Mouse (Mus musculus) MEL (cell line): ENCODE measurements around the gene Ppp1r12a.

Source experiments
- CTCF ChIP-seq, 3 experiments: IDR thresholded peaks in 2 of 3; conservative IDR thresholded peaks in 1 of 3; 2 replicates each; pipeline ENCODE4 v1.5.1; 2011 to 2012; ENCODE audit warnings: low read length in 3 of 3, low read depth in 2 of 3, mild to moderate bottlenecking in 2 of 3, improper control_type of control experiment in 1 of 3, inconsistent platforms in 1 of 3, mixed read lengths in 1 of 3, moderate library complexity in 1 of 3; ENCODE audit not compliant: control insufficient read depth in 1 of 3, insufficient read depth in 1 of 3, poor library complexity in 1 of 3, severe bottlenecking in 1 of 3
- HCFC1 ChIP-seq: IDR thresholded peaks from 2 replicates; pipeline ENCODE4 v1.6.1; 2012; ENCODE audit warnings: low read depth, mild to moderate bottlenecking, inconsistent platforms, low read length, improper control_type of control experiment, moderate library complexity
- MXI1 ChIP-seq: IDR thresholded peaks from 2 replicates; pipeline ENCODE4 v1.6.1; 2011; ENCODE audit warnings: mild to moderate bottlenecking, low read depth, low read length, improper control_type of control experiment
- POLR2A ChIP-seq, 2 experiments: IDR thresholded peaks; 2 replicates each; pipeline ENCODE4 v1.6.1; 2011 to 2012; ENCODE audit warnings: low read length in 2 of 2, mild to moderate bottlenecking in 2 of 2, control low read depth in 1 of 2, improper control_type of control experiment in 1 of 2, low read depth in 1 of 2, moderate library complexity in 1 of 2; ENCODE audit not compliant: control insufficient read depth in 1 of 2, insufficient read depth in 1 of 2, poor library complexity in 1 of 2
- USF2 ChIP-seq, 2 experiments: IDR thresholded peaks; 2 replicates each; pipeline ENCODE4 v1.6.1; 2011 to 2012; ENCODE audit warnings: improper control_type of control experiment in 2 of 2, low read length in 2 of 2, borderline replicate concordance in 1 of 2, inconsistent platforms in 1 of 2, low read depth in 1 of 2, mild to moderate bottlenecking in 1 of 2; ENCODE audit not compliant: insufficient read depth in 1 of 2
- ZC3H11A ChIP-seq: IDR thresholded peaks from 2 replicates; pipeline ENCODE4 v1.6.1; 2012; ENCODE audit warnings: low read depth, mild to moderate bottlenecking, inconsistent platforms, low read length, improper control_type of control experiment
- ZMIZ1 ChIP-seq: IDR thresholded peaks from 2 replicates; pipeline ENCODE4 v1.6.1; 2012; ENCODE audit warnings: low read depth, mild to moderate bottlenecking, inconsistent platforms, low read length, improper control_type of control experiment, moderate library complexity

DNA sequence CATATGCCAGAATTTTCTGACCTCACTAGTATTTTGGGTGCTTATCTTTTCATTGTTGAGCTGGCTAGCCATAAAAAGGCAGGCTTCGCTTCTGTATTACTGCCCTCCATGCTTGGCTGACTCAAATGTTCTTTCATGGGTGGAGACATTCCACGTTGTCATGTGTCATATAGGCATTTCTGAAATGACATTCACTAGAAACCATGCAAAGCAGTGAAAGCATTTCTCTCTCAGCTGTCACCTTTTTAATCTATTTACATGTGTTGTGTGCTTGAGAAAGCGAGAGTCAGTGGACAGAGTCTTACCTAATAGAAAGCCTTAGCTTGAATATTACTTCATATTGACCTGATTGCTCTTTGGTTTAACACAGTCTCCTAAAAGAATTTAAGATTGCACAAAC lies 8.8 kb downstream of the Ppp1r12a start:
- TF ChIP-seq CTCF (IDR thresholded peaks at IDR 0.05 in 2 of 3, conservative IDR thresholded peaks at IDR 0.05 in 1 of 3; ENCODE audit: control insufficient read depth in 1 of 3, insufficient read depth in 1 of 3, low read depth in 2 of 3, low read length in 3 of 3, poor library complexity in 1 of 3, severe bottlenecking in 1 of 3) (no peak), HCFC1 (no peak), ZMIZ1 (no peak), POLR2A (IDR thresholded peaks at IDR 0.05; ENCODE audit: control insufficient read depth in 1 of 2, insufficient read depth in 1 of 2, low read depth in 1 of 2, low read length in 2 of 2, poor library complexity in 1 of 2) (no peak), USF2 (IDR thresholded peaks at IDR 0.05; ENCODE audit: borderline replicate concordance in 1 of 2, insufficient read depth in 1 of 2, low read depth in 1 of 2, low read length in 2 of 2) (no peak), ZC3H11A (no peak), MXI1 (no peak)
